Mouse (Mus musculus) brain, embryonic 14.5 days (tissue): ENCODE data around the gene Ppp1r36. TPM values are rescaled to one million over a fixed set of nuclear protein-coding genes. Genes with fewer than 3 reads are reported as not detected.
"Not testable (repeated sequence)": the region's sequence is repeated elsewhere in the genome, so short reads cannot be mapped to it uniquely, and the experiment has no call there.

ENCODE experiments used
- DNase-seq: peaks from one replicate; pipeline ENCODE4 v3.0.0-alpha.2; 2011; ENCODE audit warnings: low read depth
- CTCF ChIP-seq: fragments of 200-500 bp; IDR thresholded peaks from 2 replicates; pipeline ENCODE4 v1.5.1; 2012; ENCODE audit warnings: inconsistent platforms, mild to moderate bottlenecking, moderate library complexity, borderline replicate concordance; ENCODE audit not compliant: insufficient read depth, insufficient read length; ENCODE audit errors: extremely low read depth
- POLR2A ChIP-seq: fragments of 200-500 bp; IDR thresholded peaks from 2 replicates; pipeline ENCODE4 v1.6.1; 2012; ENCODE audit warnings: mild to moderate bottlenecking, inconsistent platforms, borderline replicate concordance; ENCODE audit not compliant: poor library complexity, insufficient read depth, insufficient read length, severe bottlenecking; ENCODE audit errors: extremely low read depth
- polyA plus RNA-seq: library from polyadenylated mRNA; depleted of rRNA; stranded (reverse); fragments of >200 nt; gene quantifications from 2 replicates; pipeline ENCODE4 v1.2.3, GENCODE M21; 2012

The Ppp1r36 gene
- polyA plus RNA-seq, 1 experiment = 1.2 TPM

DNA sequence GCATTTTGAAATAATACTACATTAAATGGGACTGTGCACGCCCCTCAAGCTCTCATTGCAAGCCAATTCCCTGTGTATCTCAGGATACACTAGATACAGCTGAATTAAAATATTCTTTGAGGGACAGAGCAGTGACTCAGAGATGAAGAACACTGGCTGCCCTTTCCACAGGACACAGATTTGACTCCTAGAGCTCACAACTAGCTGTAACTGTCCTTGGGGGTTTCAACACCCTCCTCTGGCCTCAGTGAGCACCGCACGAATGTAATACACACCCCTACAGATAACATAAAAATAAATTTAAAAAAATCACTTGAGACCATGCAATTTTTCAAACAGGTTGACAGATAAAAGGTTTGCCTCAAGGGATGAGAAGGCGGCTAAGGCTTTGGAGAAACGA lies 10.2 kb downstream of the Ppp1r36 start:
- no peak for TF ChIP-seq POLR2A
- TF ChIP-seq CTCF = no peak
- no peak for DNase-seq

GRCm38 (mm10) chr12:76430879-76431406 lies 13.6 kb downstream of the Ppp1r36 start:
- TF ChIP-seq POLR2A = no peak
- no peak for TF ChIP-seq CTCF
- DNase-seq = no peak

GRCm38 (mm10) chr12:76431431-76431830 lies 14.1 kb downstream of the Ppp1r36 start:
- no peak for DNase-seq
- no peak for TF ChIP-seq POLR2A
- no peak for TF ChIP-seq CTCF

GRCm38 (mm10) chr12:76434111-76434510 lies 16.8 kb downstream of the Ppp1r36 start:
- TF ChIP-seq POLR2A (no peak), CTCF (no peak)
- DNase-seq = no peak

GRCm38 (mm10) chr12:76435084-76435483 lies 17.7 kb downstream of the Ppp1r36 start:
- no peak for DNase-seq
- TF ChIP-seq CTCF (no peak), POLR2A (no peak)

- TF ChIP-seq CTCF (no peak), POLR2A (no peak)
Measured at GRCm38 (mm10) chr12:76435549-76435948, 18.2 kb downstream of the Ppp1r36 start.

GRCm38 (mm10) chr12:76443488-76443887 lies 26.1 kb downstream of the Ppp1r36 start:
- not testable (repeated sequence) for DNase-seq

More at GRCm38 (mm10) chr12:76435549-76435948, 18.2 kb downstream of the Ppp1r36 start:
- no peak for DNase-seq

DNA sequence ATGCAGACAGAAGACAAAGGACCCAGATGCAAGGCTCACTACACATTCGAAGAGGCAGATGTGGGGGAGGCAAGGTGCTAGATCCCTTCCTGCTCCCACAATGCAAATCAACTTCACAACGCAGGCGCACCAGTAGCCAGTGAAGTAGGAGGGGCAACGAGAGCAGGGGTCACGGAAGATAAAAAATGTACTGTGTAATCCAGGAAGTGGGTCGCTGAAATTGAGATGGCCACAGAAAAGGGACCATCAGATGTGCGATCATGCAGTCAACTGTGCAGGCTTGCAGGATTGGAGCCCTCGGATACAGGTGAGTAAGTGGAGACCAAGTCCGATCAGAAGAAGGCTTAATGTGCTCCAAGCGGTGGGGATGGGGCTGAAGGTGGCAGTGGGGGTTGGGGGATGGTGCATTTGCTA lies 27.0 kb downstream of the Ppp1r36 start:
- TF ChIP-seq POLR2A = no peak
- no peak for TF ChIP-seq CTCF
- DNase-seq = no peak

DNA sequence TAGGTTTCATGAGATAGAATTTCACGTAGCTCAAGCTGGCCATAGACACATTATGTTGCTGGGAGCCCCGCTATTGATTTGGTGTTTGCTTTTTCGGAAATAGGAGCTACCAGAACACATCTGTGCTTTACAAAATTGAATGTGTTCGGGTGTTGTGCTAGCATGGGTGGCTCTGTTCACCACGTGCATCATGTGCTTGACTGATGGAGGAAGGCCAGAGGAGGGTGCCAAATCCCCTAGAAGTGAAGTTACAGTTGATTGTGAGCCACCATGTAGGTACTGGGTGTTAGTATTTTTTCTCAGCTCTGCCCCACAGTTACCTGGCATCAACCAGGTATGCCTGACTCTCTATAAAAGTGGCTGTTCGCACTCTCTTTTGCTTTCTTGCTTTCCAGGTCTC lies 27.5 kb downstream of the Ppp1r36 start:
- TF ChIP-seq POLR2A (no peak), CTCF (no peak)
- DNase-seq = no peak

DNA sequence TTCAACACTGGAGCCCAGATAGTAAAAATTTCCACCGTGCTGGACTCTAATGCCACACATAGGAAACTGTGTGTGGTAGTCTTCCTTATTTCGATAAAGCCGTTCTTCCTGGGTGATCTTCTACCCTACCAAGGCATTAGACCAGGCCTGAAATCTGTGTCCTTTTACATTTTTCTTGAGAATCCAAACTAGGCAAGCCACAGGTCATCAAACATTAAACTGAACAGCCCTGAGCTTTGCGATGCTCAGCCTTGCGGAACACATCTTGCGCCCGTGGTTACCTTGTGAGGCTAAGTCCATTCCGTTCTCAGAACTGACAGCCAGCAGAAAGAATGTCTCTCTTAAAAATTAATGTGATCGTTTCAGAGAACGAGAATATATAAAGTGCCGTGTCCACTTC lies 28.9 kb downstream of the Ppp1r36 start:
- no peak for DNase-seq
- no peak for TF ChIP-seq POLR2A
- no peak for TF ChIP-seq CTCF

DNA sequence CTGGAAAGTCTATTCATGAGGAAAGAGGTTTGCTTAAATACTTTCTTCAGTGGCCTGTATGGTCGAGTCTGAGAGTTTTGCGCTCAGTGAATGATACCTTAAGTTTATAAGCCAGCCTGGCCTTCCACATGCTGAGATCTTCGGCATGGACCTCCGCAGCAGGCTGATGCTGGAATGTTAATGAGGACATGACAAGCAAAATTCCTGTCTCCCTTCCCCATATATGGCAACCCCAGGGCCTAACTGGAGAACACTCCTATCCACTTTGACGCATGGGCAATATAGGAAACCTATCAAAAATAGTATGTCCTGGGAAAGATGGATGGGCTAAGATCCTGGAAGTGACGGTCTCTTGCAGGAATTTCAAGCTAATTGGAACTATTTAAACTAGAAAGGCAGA lies 30.8 kb downstream of the Ppp1r36 start:
- no peak for TF ChIP-seq CTCF
- no peak for TF ChIP-seq POLR2A
- DNase-seq = no peak

- no peak for DNase-seq
- TF ChIP-seq CTCF = no peak
- no peak for TF ChIP-seq POLR2A
Measured at GRCm38 (mm10) chr12:76452203-76452602, 34.9 kb downstream of the Ppp1r36 start.

DNA sequence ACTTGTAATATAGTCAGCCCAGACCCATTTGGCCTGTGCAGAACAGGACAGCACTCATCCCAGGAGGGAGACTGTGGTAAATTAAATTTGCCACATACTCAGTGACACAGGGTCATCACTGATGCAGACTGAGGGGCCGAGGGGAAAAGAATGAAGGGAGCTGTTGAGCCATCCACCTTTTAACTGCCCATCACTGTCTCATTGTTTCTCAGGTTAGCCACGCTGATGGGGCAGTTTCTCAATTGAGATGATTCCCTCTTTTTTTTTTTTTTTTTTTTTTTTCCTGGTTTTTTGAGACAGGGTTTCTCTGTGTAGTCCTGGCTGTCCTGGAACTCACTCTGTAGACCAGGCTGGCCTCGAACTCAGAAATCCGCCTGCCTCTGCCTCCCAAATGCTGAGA lies 41.1 kb downstream of the Ppp1r36 start:
- DNase-seq = not testable (repeated sequence)
